Mouse (Mus musculus): ENCODE measurements at regions not wholly inside any gene's neighbourhood (a gene's known extent, or its start where the extent isn't known, plus 50 kb on each side); places are given as distances from the start of the nearest gene placed in this dataset.

- ATAC-seq (replicated peaks; ENCODE audit: low FRiP score) (no peak), DNase-seq (ENCODE audit: low spot score) (no peak)
- WGBS, result 81% methylated on average over 2 of the region's 2 CpGs
- Histone ChIP-seq H3K27ac (ENCODE audit: low read depth, low read length) (no peak overlapping the region), H3K4me3 (ENCODE audit: low read depth, low read length) (no peak overlapping the region), H3K4me1 (replicated peaks; ENCODE audit: control insufficient read depth, insufficient read depth, low read length) (no peaks in the 10 kb centered on the region), H3K27me3 (ENCODE audit: control insufficient read depth, insufficient read depth, low read length) (no peaks in the 10 kb centered on the region), H3K9ac (ENCODE audit: low read length) (no peak overlapping the region), H3K9me3 (ENCODE audit: control insufficient read depth, low read length) (no peaks in the 10 kb centered on the region), H3K36me3 (ENCODE audit: control insufficient read depth, insufficient read depth, low read length) (no peaks in the 10 kb centered on the region), H3K4me2 (ENCODE audit: low read depth, low read length, severe bottlenecking) (no peak overlapping the region)
Observed at GRCm38 (mm10) chr13:80188734-80189133, 694.5 kb upstream of the Arrdc3 start.

GRCm38 (mm10) chr13:80195065-80195605 is 688.0 kb upstream of the Arrdc3 start:
- Histone ChIP-seq H3K9ac (ENCODE audit: low read length) (no peak overlapping the region), H3K9me3 (ENCODE audit: control insufficient read depth, low read length) (no peaks in the 10 kb centered on the region), H3K36me3 (ENCODE audit: control insufficient read depth, insufficient read depth, low read length) (no peaks in the 10 kb centered on the region), H3K27me3 (ENCODE audit: control insufficient read depth, insufficient read depth, low read length) (no peaks in the 10 kb centered on the region), H3K4me2 (ENCODE audit: low read depth, low read length, severe bottlenecking) (no peak overlapping the region), H3K4me1 (replicated peaks; ENCODE audit: control insufficient read depth, insufficient read depth, low read length) (no peaks in the 10 kb centered on the region), H3K4me3 (ENCODE audit: low read depth, low read length) (no peak overlapping the region), H3K27ac (ENCODE audit: low read depth, low read length) (no peak overlapping the region)
- ATAC-seq (replicated peaks; ENCODE audit: low FRiP score) (peak; percentile 40), DNase-seq (ENCODE audit: low spot score) (no peak)
- 38% methylated on average over 5 of the region's 5 CpGs for WGBS

- DNase-seq (ENCODE audit: low spot score), result no peak
- 81% methylated on average over 1 of the region's 1 CpGs for WGBS
- H3K27me3 ChIP-seq (ENCODE audit: control insufficient read depth, insufficient read depth, low read length), result no peaks in the 10 kb centered on the region
Observed at GRCm38 (mm10) chr13:80224110-80224509, 659.1 kb upstream of the Arrdc3 start.

GRCm38 (mm10) chr13:80231381-80231780 is 651.8 kb upstream of the Arrdc3 start:
- ATAC-seq (replicated peaks; ENCODE audit: low FRiP score) (no peak), DNase-seq (ENCODE audit: low spot score) (no peak)
- H3K4me1 ChIP-seq (replicated peaks; ENCODE audit: control insufficient read depth, insufficient read depth, low read length), result no peaks in the 10 kb centered on the region
- no peak overlapping the region for H3K4me2 ChIP-seq (ENCODE audit: low read depth, low read length, severe bottlenecking)
- H3K9me3 ChIP-seq (ENCODE audit: control insufficient read depth, low read length), result no peaks in the 10 kb centered on the region
- no peaks in the 10 kb centered on the region for H3K36me3 ChIP-seq (ENCODE audit: control insufficient read depth, insufficient read depth, low read length)
- H3K9ac ChIP-seq (ENCODE audit: low read length), result no peak overlapping the region
- no peak overlapping the region for H3K4me3 ChIP-seq (ENCODE audit: low read depth, low read length)
- no peak overlapping the region for H3K27ac ChIP-seq (ENCODE audit: low read depth, low read length)
- H3K27me3 ChIP-seq (ENCODE audit: control insufficient read depth, insufficient read depth, low read length), result no peaks in the 10 kb centered on the region

More at GRCm38 (mm10) chr13:80224110-80224509, 659.1 kb upstream of the Arrdc3 start:
- H3K4me2 ChIP-seq (ENCODE audit: low read depth, low read length, severe bottlenecking), result no peak overlapping the region
- H3K4me3 ChIP-seq (ENCODE audit: low read depth, low read length), result no peak overlapping the region
- no peak overlapping the region for H3K9ac ChIP-seq (ENCODE audit: low read length)
- no peaks in the 10 kb centered on the region for H3K36me3 ChIP-seq (ENCODE audit: control insufficient read depth, insufficient read depth, low read length)
- no peak for ATAC-seq (replicated peaks; ENCODE audit: low FRiP score)
- H3K4me1 ChIP-seq (replicated peaks; ENCODE audit: control insufficient read depth, insufficient read depth, low read length), result no peaks in the 10 kb centered on the region
- no peak overlapping the region for H3K27ac ChIP-seq (ENCODE audit: low read depth, low read length)
- no peaks in the 10 kb centered on the region for H3K9me3 ChIP-seq (ENCODE audit: control insufficient read depth, low read length)

DNA sequence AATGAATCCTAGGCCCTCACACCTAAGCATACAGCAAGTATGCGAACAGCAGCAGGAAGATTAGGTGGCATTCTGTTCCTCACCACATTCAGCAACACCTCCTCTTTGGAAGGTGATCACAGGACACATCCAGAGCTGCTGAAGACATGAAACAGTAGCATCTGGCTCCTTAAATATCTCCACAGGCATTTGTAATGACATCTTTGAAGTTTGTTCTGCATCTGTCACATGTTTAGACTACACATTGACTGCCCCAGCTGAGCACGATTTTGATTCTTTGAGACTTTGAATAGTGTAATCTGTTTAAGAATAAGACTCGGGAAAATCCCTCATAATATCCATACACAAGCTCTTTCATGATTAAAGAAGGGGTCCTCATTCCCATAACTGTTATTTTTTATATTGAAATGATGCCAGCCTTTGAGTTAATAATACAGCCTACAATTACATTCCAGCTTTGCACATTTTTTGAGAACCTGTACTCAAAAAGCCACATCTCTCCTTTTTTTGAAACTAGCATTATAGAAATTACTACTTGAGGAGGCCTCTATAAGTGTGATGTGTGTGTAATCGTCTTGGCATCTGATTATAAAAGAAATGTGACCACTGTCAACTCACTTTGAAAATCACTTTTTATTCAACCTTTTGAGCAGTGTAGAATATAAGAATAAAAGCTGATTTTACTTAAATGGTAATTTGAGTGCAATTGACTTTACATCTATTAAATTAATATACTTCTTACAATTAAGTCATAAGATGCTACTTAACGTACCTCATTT is 647.7 kb upstream of the Arrdc3 start:
- no peak overlapping the region for H3K27ac ChIP-seq (ENCODE audit: low read depth, low read length)
- H3K36me3 ChIP-seq (ENCODE audit: control insufficient read depth, insufficient read depth, low read length), result no peaks in the 10 kb centered on the region
- 78% methylated on average over 5 of the region's 5 CpGs for WGBS
- DNase-seq (ENCODE audit: low spot score), result no peak
- no peak overlapping the region for H3K4me3 ChIP-seq (ENCODE audit: low read depth, low read length)
- no peaks in the 10 kb centered on the region for H3K9me3 ChIP-seq (ENCODE audit: control insufficient read depth, low read length)
- no peak overlapping the region for H3K9ac ChIP-seq (ENCODE audit: low read length)
- no peaks in the 10 kb centered on the region for H3K4me1 ChIP-seq (replicated peaks; ENCODE audit: control insufficient read depth, insufficient read depth, low read length)
- ATAC-seq (replicated peaks; ENCODE audit: low FRiP score), result peak; percentile 46; the same call in 1 of the 2 replicates
- no peak overlapping the region for H3K4me2 ChIP-seq (ENCODE audit: low read depth, low read length, severe bottlenecking)
- H3K27me3 ChIP-seq (ENCODE audit: control insufficient read depth, insufficient read depth, low read length), result no peaks in the 10 kb centered on the region

- H3K9ac ChIP-seq (ENCODE audit: low read length), result no peak overlapping the region
- DNase-seq (ENCODE audit: low spot score) (no peak), ATAC-seq (replicated peaks; ENCODE audit: low FRiP score) (no peak)
- no peak overlapping the region for H3K4me2 ChIP-seq (ENCODE audit: low read depth, low read length, severe bottlenecking)
- no peak overlapping the region for H3K4me3 ChIP-seq (ENCODE audit: low read depth, low read length)
- no peaks in the 10 kb centered on the region for H3K36me3 ChIP-seq (ENCODE audit: control insufficient read depth, insufficient read depth, low read length)
- no peak overlapping the region for H3K27ac ChIP-seq (ENCODE audit: low read depth, low read length)
- H3K4me1 ChIP-seq (replicated peaks; ENCODE audit: control insufficient read depth, insufficient read depth, low read length), result no peaks in the 10 kb centered on the region
- no peaks in the 10 kb centered on the region for H3K27me3 ChIP-seq (ENCODE audit: control insufficient read depth, insufficient read depth, low read length)
- no peaks in the 10 kb centered on the region for H3K9me3 ChIP-seq (ENCODE audit: control insufficient read depth, low read length)
- 84% methylated on average over 2 of the region's 2 CpGs for WGBS
Observed at GRCm38 (mm10) chr13:80262826-80263225, 620.4 kb upstream of the Arrdc3 start.

GRCm38 (mm10) chr13:80267131-80267530 is 616.1 kb upstream of the Arrdc3 start:
- Histone ChIP-seq H3K27me3 (ENCODE audit: control insufficient read depth, insufficient read depth, low read length) (no peaks in the 10 kb centered on the region), H3K27ac (ENCODE audit: low read depth, low read length) (no peak overlapping the region), H3K4me1 (replicated peaks; ENCODE audit: control insufficient read depth, insufficient read depth, low read length) (no peaks in the 10 kb centered on the region), H3K36me3 (ENCODE audit: control insufficient read depth, insufficient read depth, low read length) (no peaks in the 10 kb centered on the region), H3K9ac (ENCODE audit: low read length) (no peak overlapping the region), H3K4me3 (ENCODE audit: low read depth, low read length) (no peak overlapping the region), H3K4me2 (ENCODE audit: low read depth, low read length, severe bottlenecking) (no peak overlapping the region), H3K9me3 (ENCODE audit: control insufficient read depth, low read length) (no peaks in the 10 kb centered on the region)
- WGBS, result 95% methylated on average over 4 of the region's 4 CpGs
- DNase-seq (ENCODE audit: low spot score), result no peak
- no peak for ATAC-seq (replicated peaks; ENCODE audit: low FRiP score)

GRCm38 (mm10) chr13:80273976-80274375 is 609.2 kb upstream of the Arrdc3 start:
- Histone ChIP-seq H3K36me3 (ENCODE audit: control insufficient read depth, insufficient read depth, low read length) (no peaks in the 10 kb centered on the region), H3K9ac (ENCODE audit: low read length) (no peak overlapping the region), H3K9me3 (ENCODE audit: control insufficient read depth, low read length) (no peaks in the 10 kb centered on the region), H3K4me2 (ENCODE audit: low read depth, low read length, severe bottlenecking) (no peak overlapping the region), H3K4me3 (ENCODE audit: low read depth, low read length) (no peak overlapping the region), H3K4me1 (replicated peaks; ENCODE audit: control insufficient read depth, insufficient read depth, low read length) (no peaks in the 10 kb centered on the region), H3K27ac (ENCODE audit: low read depth, low read length) (no peak overlapping the region), H3K27me3 (ENCODE audit: control insufficient read depth, insufficient read depth, low read length) (no peaks in the 10 kb centered on the region)
- DNase-seq (ENCODE audit: low spot score), result no peak
- WGBS, result 87% methylated on average over 1 of the region's 1 CpGs
- ATAC-seq (replicated peaks; ENCODE audit: low FRiP score), result no peak
